Mouse (Mus musculus) right cerebral cortex, postnatal 14 days (tissue): ENCODE measurements at regions not wholly inside any gene's neighbourhood (a gene's known extent, or its start where the extent isn't known, plus 50 kb on each side); places are given as distances from the start of the nearest gene placed in this dataset.

Experiments
- DNase-seq: peaks from one replicate; pipeline ENCODE4 v3.0.0; 2022

- DNase-seq = no peak
Observed at GRCm38 (mm10) chr11:56150825-56151342, 110.1 kb upstream of the Nmur2 start.

GRCm38 (mm10) chr11:56149752-56150151, 108.9 kb upstream of the Nmur2 start:
- DNase-seq = no peak

GRCm38 (mm10) chr11:56148956-56149355, 108.1 kb upstream of the Nmur2 start:
- DNase-seq = no peak

- no peak for DNase-seq
Observed at GRCm38 (mm10) chr11:56146708-56147107, 105.9 kb upstream of the Nmur2 start.

GRCm38 (mm10) chr11:56131339-56131823, 90.6 kb upstream of the Nmur2 start:
- peak; percentile 32 for DNase-seq

GRCm38 (mm10) chr11:56116553-56117232, 75.9 kb upstream of the Nmur2 start:
- peak; percentile 47 for DNase-seq

GRCm38 (mm10) chr11:56107929-56108328, 67.1 kb upstream of the Nmur2 start:
- peak; percentile 80 for DNase-seq

GRCm38 (mm10) chr11:56105632-56106031, 64.8 kb upstream of the Nmur2 start:
- peak; percentile 73 for DNase-seq

GRCm38 (mm10) chr11:56092891-56093290, 52.1 kb upstream of the Nmur2 start:
- no peak for DNase-seq
